Mouse (Mus musculus) cerebellum, adult 2 months (tissue): ENCODE data around the gene Lrrc1.

Source experiments
- CTCF ChIP-seq: fragments of 200-500 bp; IDR thresholded peaks from 2 replicates; pipeline ENCODE4 v1.5.1; 2011; ENCODE audit warnings: low read depth, mild to moderate bottlenecking, control low read depth, low read length, moderate library complexity, borderline replicate concordance; ENCODE audit not compliant: insufficient read depth
- POLR2A ChIP-seq: fragments of 200-500 bp; IDR thresholded peaks from 2 replicates; pipeline ENCODE4 v1.6.1; 2011; ENCODE audit warnings: low read length, control low read depth, borderline replicate concordance; ENCODE audit not compliant: insufficient read depth

GRCm38 (mm10) chr9:77482281-77482680, 62.4 kb downstream of the Lrrc1 start:
- TF ChIP-seq POLR2A (no peak), CTCF (no peak)
